Mouse (Mus musculus) cerebellum, postnatal 25 days (tissue): ENCODE measurements at regions not wholly inside any gene's neighbourhood (a gene's known extent, or its start where the extent isn't known, plus 50 kb on each side); places are given as distances from the start of the nearest gene placed in this dataset.

Source experiments
- DNase-seq, 2 experiments: peaks; one replicate each; pipeline ENCODE4 v3.0.0; 2021; ENCODE audit warnings: mixed read lengths in 2 of 2

DNA sequence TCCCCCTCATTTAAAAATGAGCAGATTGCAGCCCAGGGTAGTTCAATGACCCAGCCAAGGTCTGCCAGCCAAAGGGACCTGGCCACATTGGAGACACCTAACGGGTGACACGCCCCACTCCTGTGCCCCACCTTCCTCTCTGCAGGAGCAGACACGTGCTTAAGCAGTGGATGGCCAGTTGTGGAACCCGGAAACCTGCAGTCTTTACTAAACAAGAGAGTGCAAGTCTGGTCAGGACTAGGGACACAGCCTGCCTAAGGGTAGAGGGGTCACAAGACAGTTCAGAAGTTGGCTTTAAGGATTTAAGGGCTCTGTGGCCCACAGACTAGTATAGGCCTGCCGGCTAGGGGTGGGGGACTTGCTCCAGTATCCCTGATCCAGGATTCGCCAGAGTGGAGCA, 179.2 kb upstream of the Gm4791 start:
- no peak for DNase-seq

DNA sequence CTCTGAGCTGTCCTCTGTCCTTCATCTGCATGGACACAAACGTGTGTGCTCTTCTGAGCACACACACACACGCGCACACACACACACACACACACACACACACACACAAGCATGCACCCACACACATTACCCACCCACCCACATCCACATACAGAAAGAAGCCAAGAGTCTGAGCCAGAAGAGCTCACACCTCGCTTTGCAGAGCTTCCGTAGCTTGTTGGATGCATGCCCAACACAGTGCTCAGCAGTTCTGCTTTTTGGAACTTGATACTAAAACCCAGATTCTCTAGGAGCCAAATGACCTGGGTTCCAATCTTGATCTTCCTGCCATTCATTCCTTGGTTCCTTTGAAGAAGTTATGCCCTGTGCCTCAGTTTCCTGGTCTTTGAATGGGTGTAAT, 182.4 kb upstream of the Gm4791 start:
- DNase-seq, result peak in 1 of 2 experiments; percentile 30

DNA sequence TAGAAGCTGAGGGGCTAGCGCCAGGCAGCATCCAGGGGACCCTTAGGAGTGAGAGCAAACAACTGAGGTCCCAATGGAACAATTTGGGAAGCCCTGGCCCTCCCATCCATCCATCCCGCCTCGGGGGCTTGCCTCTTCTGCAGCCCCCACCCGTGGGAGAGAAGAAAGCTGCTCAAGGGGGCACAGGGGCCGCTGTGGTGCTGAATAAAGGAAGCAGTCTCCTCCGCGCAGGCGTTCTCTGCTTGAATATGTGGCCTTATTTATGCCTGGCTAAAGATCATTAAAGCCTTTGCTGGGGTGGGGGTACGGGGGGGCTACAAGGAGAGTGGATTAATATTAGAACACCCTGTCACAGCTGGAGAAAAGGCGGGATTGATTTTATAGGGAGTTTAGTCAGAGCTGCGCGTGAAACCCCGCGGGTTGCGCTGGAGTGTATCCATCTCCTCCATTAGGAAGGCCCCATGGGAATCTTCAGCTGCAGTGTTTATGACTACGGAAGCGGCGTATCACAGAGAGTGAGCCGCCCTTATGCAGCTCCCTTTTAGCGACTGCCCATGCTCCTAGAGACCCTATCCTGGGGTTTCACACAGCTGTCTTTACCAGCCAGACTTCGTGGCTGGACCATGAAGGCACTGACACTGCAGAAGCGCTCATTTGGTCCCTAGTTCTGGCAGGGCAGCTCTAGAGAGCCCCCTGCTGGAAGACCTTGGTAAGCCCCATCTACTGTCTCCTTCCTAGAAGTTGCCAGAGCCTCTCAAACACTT, 183.9 kb upstream of the Gm4791 start:
- peak; percentile 83 to 86 for DNase-seq

DNA sequence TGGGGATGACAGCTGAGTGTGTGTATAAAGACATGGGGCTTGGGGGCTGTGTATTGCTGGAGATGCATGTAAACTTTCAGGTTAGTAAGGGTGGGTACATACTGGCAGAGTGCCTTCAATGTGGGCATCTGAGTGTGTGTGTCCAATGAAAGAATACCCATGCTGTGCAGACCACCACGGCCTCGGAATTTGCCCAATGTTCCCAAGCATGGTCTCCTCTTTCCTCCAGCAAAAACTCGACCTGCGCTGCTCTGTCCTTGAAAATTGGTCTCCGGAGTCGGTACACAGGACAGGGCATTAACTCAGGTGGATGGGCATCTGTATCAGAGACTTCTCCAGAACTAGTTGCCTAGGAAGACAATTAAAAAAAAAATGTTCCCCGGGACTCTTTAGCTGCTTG, 188.3 kb upstream of the Gm4791 start:
- no peak for DNase-seq

DNA sequence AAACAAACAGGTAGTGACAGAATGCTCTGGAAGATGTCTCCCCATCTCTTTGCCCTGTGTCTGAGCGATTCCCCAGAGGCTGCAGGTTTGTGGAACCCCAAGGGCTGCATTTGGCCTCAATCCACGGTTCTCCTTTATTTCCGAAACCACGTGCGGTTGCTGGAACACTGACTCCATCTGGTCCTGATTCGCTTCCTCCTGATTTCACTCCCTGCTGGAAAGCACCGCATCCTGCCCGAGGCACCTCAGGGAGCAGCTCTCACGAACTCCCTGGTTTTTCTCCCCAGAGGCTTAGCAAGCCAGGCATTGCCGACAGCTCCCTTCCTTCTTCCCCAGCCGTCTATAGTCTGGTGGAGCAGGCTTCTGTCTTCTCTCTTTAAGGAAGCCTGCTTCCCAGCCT, 203.1 kb upstream of the Gm4791 start:
- DNase-seq, result peak; percentile 34 to 44

DNA sequence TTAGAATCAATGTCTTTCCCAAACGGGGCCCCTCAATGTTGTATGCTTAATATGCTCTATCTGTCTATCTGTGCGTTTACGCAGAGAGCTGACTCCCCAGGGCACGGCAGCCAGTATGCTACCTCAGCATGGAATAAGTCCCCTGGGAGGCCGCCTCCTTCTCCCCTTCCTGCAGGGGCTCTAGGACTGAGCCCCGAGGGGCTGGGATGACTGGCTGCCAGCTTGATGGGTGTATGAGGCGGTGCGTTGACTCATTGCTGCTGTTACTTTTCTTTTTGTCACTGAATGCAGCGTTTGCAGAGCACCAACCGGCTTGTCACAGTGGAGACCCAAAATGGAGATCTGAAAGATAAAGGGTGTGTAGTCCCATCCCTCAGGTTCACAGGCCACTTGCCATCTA, 209.5 kb upstream of the Gm4791 start:
- DNase-seq, result no peak

DNA sequence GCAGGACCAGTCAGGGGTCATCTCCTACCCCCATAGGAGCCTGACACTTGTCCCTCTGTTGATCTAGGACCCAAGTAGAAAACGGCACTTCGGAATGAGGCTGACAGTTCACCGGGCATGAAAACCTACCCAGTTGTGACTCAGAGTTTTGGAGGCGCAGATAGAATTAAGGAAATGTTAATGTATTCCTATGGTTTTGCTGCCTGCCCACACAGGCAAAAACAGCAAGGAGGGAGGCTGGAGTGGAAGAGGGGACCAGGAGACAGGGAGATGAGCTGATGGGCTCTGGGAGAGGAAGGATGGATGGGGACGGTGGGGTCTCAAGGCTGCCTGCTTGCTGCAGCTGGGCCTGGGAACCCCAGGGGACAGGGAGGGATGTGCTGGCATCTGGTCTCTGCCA, 210.1 kb upstream of the Gm4791 start:
- no peak for DNase-seq

DNA sequence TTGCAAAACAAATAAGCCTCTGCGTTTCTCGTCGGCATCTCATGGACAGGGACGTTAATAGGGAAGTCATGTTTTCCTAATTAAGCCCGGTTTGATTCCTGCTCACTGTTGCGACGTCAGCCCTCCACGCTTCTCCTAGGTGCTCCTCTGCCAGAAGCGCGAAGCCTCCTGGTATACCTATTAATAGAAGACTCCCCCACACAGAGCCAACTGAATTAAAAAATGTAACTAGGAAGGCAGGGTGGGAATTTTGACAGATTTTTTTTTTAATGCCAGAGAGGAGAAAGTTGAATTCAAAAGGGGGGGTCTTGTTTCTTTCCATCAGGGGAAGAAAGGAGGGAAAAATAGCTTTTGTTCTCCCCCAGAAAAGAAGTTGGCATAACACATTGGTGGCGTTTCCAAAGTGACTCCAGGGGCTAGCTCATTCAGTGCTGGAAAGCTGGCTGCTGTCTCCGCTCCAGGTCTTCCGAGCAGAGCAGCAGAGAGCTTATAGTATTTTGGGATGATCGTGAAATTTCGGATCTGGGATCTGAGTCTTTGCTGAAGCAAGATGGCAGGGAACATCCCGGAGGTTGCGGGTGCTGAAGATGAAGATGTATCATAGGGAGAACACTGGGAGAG, 214.1 kb upstream of the Gm4791 start:
- DNase-seq, result peak in 1 of 2 experiments; percentile 39

DNA sequence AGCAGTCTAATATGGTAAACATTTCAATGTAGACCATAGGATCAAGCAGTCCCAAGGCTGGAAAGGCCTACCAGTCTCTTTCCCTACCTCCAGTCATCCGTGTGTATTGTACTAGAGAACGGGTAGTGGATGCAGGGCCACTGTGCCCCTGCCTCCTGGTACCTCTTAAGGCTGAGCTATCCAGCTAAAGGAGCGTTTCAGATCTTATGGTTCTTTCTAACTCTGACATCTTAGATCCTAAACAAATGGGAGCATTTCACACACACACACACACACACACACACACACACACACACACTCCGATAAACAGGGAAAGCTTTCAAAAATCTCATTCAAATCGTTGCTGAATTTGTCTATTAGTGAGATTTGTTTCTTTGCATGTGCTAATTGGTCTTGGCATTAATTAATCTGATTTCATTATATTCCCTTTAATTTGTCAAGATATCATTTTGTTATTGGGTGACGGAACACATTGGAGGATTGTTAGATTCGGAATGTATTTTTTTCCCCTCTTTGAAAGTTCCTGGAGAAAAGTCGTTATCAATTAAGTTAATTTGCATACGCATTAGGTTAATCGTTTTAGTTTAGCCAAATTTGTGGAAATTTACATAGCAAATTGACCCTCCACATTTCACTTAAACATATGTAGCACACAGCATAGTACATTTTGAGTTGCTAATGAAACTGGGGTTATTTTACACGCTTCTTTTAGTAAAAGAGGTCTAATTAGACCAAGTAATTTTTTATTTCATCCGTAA, 214.8 kb upstream of the Gm4791 start:
- DNase-seq, result no peak

DNA sequence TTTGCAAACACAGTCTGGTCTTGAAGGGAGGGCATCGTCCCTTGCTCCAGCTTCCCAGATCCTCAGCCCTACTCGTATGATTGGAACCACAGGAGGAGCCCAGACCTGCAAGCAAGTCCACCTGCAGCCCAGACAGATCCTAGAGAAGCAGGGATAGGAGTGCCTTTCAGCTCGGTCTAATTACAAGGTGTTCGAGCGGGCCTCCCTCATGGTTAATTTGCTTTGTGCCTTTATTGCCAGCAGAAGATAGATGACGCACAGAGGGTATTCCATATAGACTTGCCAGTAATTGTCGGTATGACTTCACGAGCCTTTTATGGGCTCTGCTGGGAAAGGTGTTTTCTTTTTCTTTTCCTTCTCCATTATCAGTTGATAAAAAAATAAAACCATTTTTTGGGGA, 216.9 kb upstream of the Gm4791 start:
- peak in 1 of 2 experiments; percentile 36 for DNase-seq

DNA sequence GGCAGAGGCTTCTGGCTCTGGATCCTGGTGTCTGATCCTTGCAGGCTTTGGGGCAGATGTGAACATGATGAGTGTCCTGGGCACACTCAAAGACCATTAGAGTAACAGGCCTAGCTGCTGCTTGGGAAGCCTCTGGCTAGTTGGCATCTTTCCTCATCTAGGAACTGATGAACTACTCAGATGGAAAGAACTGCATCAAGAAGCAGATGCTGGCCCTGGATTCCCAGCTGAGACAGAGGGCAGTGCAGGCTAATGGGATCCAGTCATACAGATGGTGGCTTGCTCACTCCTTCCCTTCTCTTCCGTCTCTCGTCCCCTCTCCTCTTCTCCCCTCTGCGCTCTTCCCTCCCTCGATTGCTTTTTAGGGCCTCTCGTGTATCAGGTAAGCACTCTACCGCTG, 219.8 kb upstream of the Gm4791 start:
- DNase-seq, result no peak

DNA sequence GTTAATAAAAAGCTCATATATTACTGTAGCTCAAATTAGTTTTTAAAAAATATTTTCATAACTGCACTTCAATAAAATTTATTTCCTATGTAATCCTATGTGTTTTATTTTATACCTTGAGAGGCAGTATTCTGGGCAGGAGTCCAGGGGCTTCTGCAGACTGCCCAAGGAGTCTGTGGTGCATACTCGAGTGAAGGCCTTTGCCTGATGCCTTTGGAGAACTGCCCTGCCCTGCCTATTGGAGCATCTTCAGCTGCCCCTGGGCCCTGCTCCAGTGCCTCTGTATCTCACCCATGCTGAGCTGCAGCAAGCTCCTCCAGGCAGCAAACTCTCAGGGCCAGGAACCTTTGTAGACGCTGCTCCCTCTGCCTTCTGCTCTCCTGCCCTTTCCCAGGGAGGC, 223.7 kb upstream of the Gm4791 start:
- DNase-seq, result peak in 1 of 2 experiments; percentile 14

DNA sequence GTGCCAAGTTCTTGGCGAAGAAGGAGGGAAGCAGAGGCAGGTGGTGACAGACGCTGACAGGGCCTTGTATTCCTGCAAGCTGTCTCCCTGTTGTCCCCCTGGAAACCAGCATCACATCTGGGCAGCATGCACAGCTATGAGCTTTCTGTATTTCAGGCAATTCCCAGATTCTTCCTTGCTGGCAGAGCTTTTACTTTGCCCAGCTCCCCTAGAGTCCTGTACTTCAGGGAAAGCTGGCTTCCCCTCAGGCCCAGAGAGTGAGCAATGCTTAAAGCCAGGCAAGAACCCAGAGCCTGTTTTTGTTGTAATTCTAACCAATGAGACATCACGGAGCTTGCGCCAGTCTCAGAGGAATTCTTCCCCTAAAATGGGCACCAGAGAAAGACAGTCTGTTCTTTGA, 238.3 kb upstream of the Gm4791 start:
- no peak for DNase-seq

DNA sequence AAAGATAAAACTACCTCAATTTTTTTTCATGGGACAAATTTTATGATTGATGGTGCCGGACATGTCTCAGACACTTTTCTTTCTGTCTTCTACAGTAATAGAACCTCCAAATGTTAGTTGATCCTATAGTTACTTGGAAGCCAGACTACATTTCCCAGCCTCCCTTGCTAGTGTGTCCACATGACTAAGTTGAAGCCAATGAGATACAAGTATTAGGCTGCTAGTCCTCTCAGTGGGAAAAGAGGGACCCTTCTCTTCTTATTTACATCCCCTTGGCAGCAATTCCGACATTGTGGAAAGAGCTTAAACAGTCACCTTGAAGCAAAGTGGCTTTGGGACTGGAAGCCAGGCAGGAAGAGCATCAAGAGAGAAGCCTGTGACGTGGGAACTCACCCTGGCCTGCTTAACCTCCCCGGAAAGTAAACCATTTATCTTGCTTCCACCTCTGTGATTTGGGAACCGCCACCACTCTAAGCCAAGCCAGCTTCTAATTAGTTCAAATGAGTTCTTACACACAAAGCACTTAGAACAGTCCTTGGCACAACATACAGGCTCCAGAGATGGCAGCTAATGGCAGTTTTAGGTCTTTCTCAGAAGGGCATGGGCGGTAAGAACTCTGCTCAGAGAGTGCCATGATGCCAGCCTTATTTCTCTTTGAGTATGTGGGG, 241.4 kb upstream of the Gm4791 start:
- DNase-seq, result no peak

DNA sequence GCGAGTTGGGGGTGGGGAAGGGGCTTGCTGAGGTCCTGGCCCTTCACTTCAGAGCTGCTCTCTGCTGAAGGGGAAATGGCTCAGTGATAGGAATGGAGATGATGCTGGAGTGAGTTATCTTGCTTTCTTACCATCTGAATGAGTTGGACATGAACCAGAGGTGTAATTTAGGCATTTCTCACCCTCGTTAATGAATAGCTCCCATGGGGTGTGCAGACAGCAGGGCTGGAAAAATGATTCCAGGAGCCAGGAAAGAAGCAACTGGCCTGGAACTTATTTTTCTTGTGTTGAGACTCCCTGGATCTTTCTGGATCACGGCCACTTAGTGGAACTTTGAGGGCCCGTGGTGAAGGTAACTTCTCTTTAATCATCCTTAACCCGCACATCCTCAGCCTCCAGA, 246.6 kb upstream of the Gm4791 start:
- DNase-seq, result no peak

DNA sequence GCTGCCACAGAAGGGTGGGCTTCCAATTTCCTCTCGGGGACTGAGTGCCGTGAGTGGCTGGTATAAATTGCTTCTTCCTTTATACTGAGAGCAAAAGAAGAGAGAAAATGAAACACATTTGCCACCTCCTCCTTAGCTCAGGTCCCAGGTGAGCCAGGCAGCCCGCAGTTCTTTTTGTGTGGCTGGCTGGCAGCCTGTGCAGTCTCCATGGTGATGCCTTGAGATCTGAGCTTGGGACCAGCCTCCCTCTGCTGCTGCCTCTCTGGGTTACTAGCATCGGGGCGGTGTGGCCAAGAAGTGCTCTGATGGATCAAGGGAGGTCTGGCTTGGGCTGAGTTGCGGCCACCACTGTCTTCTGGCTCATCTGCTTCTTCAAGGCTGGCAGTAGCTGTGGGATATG, 249.1 kb upstream of the Gm4791 start:
- peak in 1 of 2 experiments; percentile 22 for DNase-seq

DNA sequence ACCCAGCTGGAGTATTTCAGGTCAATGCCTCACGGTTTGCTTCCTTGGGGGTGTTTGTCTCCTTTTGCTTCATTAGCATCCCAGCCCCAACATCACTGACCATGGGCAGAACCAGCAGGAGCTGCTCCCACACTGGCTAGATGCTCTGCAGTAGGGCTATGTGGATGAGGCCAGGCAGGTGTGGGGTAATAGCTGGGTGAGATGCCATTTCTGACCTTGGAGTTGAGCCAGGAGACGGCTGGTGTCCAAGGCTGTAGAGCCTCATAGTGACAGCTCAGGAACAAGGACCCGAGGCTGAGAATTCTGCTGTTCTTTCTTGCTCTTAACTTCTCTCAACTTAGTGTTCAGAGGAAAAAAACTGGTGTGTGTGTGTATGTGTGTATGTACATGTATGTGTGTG, 252.3 kb upstream of the Gm4791 start:
- DNase-seq, result peak in 1 of 2 experiments; percentile 16

DNA sequence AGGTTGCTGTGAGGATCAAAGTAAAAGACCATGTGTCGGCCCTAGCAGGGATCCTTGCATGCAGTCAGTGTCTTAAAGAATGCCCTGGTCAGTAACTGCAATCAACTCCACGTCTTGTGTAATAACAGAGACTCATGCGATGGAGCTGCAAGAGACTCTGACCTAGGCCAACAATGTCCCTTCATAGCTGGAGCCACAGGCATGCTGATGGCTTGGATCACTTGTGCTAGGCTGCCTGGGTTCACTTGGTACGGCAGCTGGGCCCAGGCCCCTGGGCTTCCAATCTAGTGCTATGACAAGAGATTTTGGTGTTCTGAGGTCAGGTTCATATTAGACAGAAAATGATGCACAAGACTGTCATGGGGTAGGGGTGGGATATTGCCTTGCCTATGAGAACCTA, 258.0 kb upstream of the Gm4791 start:
- DNase-seq, result no peak

DNA sequence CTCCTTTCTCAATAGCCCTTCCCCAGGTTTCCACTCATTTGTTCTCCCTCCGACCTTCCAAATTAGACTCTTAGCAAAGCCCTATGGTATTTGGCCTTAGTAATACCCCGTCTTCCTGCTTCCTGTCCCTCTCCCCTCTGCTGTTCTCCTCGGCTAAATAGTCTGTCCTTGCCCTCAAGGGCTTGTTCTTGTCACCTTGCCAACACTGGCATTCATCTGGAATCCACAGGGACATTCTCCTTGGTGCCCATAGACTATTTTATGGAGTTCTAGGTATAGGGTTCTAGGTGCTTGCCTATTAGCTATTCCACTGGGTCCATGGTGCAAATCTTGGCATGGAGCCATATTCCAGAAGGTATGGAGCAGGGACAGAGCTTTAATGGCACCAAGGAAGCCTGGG, 259.2 kb upstream of the Gm4791 start:
- DNase-seq, result no peak

DNA sequence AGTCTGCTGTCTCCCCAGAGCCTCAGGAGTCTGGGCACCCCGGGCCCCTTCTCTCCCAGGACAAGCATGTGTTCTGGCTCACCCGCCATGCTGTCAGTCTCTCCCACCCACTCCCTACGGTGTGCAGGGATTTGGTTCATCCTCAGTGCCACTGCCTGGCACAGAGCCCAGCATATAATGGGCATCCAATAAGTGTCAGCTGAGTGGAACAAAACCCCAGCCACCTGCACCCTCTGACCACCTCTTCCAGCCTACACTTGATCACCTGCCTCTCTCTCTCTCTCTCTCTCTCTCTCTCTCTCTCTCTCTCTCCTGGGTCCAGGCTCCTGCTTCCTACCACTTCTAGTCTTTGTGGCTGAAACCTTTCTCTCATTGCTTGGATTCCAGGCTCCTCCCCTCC, 259.9 kb upstream of the Gm4791 start:
- peak in 1 of 2 experiments; percentile 37 for DNase-seq

DNA sequence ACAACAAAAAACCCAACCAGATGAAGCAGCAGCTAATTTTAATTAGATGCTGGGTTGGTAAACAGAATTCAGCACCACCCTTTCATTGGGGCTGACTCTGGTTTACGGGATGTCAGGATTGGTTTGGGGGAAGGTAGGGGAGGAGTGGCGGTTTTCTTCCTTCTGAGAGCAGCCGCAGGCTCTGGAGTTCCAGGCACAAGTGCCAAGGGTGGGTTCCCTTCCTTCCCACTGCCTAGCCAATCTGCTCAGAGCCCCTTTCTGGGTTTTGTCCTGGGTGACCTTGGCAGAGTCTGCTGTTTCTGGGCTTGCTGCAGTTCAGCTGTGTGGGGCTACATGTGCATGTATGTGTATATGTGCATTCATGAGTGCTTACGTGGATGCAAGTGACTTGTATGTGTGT, 260.5 kb upstream of the Gm4791 start:
- DNase-seq, result no peak

DNA sequence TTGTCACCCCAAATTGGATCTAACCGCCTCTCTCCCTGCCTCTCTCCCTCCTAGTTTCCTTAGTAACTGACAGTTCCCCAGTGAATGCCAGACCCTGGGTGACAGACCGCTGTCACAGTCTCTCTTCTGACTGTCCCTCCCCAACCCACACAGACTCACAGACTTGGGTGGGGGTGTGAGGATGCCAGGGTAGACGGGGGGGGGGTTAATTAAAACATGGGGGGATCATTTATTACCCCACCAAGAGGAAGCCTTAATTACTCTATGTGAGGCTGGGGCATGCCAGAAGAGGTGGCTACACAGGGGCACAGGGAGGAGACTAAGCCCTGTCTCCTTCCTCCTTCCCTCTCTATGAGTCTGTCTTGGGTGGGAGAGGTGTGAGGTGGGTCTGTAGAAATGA, 261.1 kb upstream of the Gm4791 start:
- no peak for DNase-seq

DNA sequence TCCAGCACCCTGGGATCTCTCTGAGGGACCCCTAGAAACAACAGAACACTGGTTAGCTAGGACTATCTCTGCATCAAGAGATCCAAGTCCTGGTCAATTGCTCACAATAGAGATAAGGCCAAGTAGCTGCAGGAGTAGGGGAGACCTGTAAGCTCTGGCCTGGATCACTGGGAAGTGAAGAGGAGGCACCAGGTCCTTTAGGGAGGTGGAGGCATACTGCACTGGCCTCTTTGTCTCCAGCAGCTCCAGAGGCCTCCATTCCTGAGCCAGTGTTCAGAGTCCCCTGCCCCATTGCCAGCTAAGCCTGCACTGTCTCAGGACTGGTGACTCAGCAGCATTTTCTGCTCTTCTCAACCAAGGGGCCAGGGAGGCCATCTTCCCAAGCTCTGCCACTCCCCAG, 262.3 kb upstream of the Gm4791 start:
- no peak for DNase-seq
